Mouse (Mus musculus): ENCODE results near the gene Erv3. TPM values are rescaled to one million over a fixed set of nuclear protein-coding genes. Genes with fewer than 3 reads are reported as not detected.

Erv3 gene
- polyA plus RNA-seq, 1 experiment from 2014 or later: not detected

- no peaks in the 10 kb centered on the region for H3K27me3 ChIP-seq (ENCODE audit: control insufficient read depth, insufficient read depth, low read length)
- no peak overlapping the region for H3K4me3 ChIP-seq (ENCODE audit: low read depth, low read length)
- H3K9me3 ChIP-seq (ENCODE audit: control insufficient read depth, low read length): no peaks in the 10 kb centered on the region
- no peak overlapping the region for H3K27ac ChIP-seq (ENCODE audit: low read depth, low read length)
- H3K4me1 ChIP-seq (ENCODE audit: control insufficient read depth, insufficient read depth, low read length): no peaks in the 10 kb centered on the region
- ATAC-seq (ENCODE audit: insufficient read depth, low FRiP score, low TSS enrichment): no peak
- no peaks in the 10 kb centered on the region for H3K36me3 ChIP-seq (ENCODE audit: control insufficient read depth, insufficient read depth, low read length)
- no peak for DNase-seq (ENCODE audit: low spot score)
- 37% methylated on average over 7 of the region's 7 CpGs for WGBS
- H3K9ac ChIP-seq (ENCODE audit: low read length): no peak overlapping the region
- no peak overlapping the region for H3K4me2 ChIP-seq (ENCODE audit: low read depth)
Measured at GRCm38 (mm10) chr2:131808856-131809255, 50.7 kb downstream of the Erv3 start.

- no peaks in the 10 kb centered on the region for H3K9me3 ChIP-seq (ENCODE audit: control insufficient read depth, low read length)
- no peaks in the 10 kb centered on the region for H3K4me1 ChIP-seq (ENCODE audit: control insufficient read depth, insufficient read depth, low read length)
- H3K4me2 ChIP-seq (ENCODE audit: low read depth): no peak overlapping the region
- no peak overlapping the region for H3K4me3 ChIP-seq (ENCODE audit: low read depth, low read length)
- WGBS: 63% methylated on average over 11 of the region's 11 CpGs
- H3K27ac ChIP-seq (ENCODE audit: low read depth, low read length): no peak overlapping the region
- no peak for DNase-seq (ENCODE audit: low spot score)
- no peak overlapping the region for H3K9ac ChIP-seq (ENCODE audit: low read length)
- H3K27me3 ChIP-seq (ENCODE audit: control insufficient read depth, insufficient read depth, low read length): no peaks in the 10 kb centered on the region
- H3K36me3 ChIP-seq (ENCODE audit: control insufficient read depth, insufficient read depth, low read length): no peaks in the 10 kb centered on the region
- no peak for ATAC-seq (ENCODE audit: insufficient read depth, low FRiP score, low TSS enrichment)
Measured at GRCm38 (mm10) chr2:131807660-131808059, 51.9 kb downstream of the Erv3 start.

GRCm38 (mm10) chr2:131806863-131807262, 52.7 kb downstream of the Erv3 start:
- no peaks in the 10 kb centered on the region for H3K36me3 ChIP-seq (ENCODE audit: control insufficient read depth, insufficient read depth, low read length)
- DNase-seq (ENCODE audit: low spot score): no peak

GRCm38 (mm10) chr2:131805306-131805705, 54.2 kb downstream of the Erv3 start:
- no peak for DNase-seq (ENCODE audit: low spot score)
- Histone ChIP-seq H3K27me3 (ENCODE audit: control insufficient read depth, insufficient read depth, low read length) (no peaks in the 10 kb centered on the region), H3K4me1 (ENCODE audit: control insufficient read depth, insufficient read depth, low read length) (no peaks in the 10 kb centered on the region), H3K36me3 (ENCODE audit: control insufficient read depth, insufficient read depth, low read length) (no peaks in the 10 kb centered on the region), H3K9ac (ENCODE audit: low read length) (no peak overlapping the region), H3K27ac (ENCODE audit: low read depth, low read length) (no peak overlapping the region), H3K4me2 (ENCODE audit: low read depth) (no peak overlapping the region), H3K9me3 (ENCODE audit: control insufficient read depth, low read length) (no peaks in the 10 kb centered on the region), H3K4me3 (ENCODE audit: low read depth, low read length) (no peak overlapping the region)
- ATAC-seq (ENCODE audit: insufficient read depth, low FRiP score, low TSS enrichment): no peak
- WGBS: 70% methylated on average over 1 of the region's 1 CpGs

More at GRCm38 (mm10) chr2:131806863-131807262, 52.7 kb downstream of the Erv3 start:
- no peaks in the 10 kb centered on the region for H3K27me3 ChIP-seq (ENCODE audit: control insufficient read depth, insufficient read depth, low read length)
- ATAC-seq (ENCODE audit: insufficient read depth, low FRiP score, low TSS enrichment): no peak
- no peak overlapping the region for H3K4me3 ChIP-seq (ENCODE audit: low read depth, low read length)
- no peak overlapping the region for H3K27ac ChIP-seq (ENCODE audit: low read depth, low read length)
- no peak overlapping the region for H3K9ac ChIP-seq (ENCODE audit: low read length)
- no peak overlapping the region for H3K4me2 ChIP-seq (ENCODE audit: low read depth)
- H3K4me1 ChIP-seq (ENCODE audit: control insufficient read depth, insufficient read depth, low read length): no peaks in the 10 kb centered on the region
- H3K9me3 ChIP-seq (ENCODE audit: control insufficient read depth, low read length): no peaks in the 10 kb centered on the region
- WGBS: 76% methylated on average over 7 of the region's 7 CpGs

- no peaks in the 10 kb centered on the region for H3K9me3 ChIP-seq (ENCODE audit: control insufficient read depth, low read length)
- no peak for ATAC-seq (ENCODE audit: insufficient read depth, low FRiP score, low TSS enrichment)
- H3K4me1 ChIP-seq (ENCODE audit: control insufficient read depth, insufficient read depth, low read length): no peaks in the 10 kb centered on the region
- H3K4me3 ChIP-seq (ENCODE audit: low read depth, low read length): no peak overlapping the region
- no peak overlapping the region for H3K9ac ChIP-seq (ENCODE audit: low read length)
- 88% methylated on average over 3 of the region's 3 CpGs for WGBS
- no peak overlapping the region for H3K27ac ChIP-seq (ENCODE audit: low read depth, low read length)
- DNase-seq (ENCODE audit: low spot score): no peak
- no peak overlapping the region for H3K4me2 ChIP-seq (ENCODE audit: low read depth)
- no peaks in the 10 kb centered on the region for H3K27me3 ChIP-seq (ENCODE audit: control insufficient read depth, insufficient read depth, low read length)
- H3K36me3 ChIP-seq (ENCODE audit: control insufficient read depth, insufficient read depth, low read length): no peaks in the 10 kb centered on the region
Measured at GRCm38 (mm10) chr2:131803801-131804200, 55.7 kb downstream of the Erv3 start.

Other genes with a start within 250 kb of the Erv3 start
- 31.7 and 33.1 TPM in 2 replicates for gene Prnp, start 50.2 kb upstream of the Erv3 start, polyA plus RNA-seq (2014; fragmentation: Nextera tagmentation; extraction: Ambion mirVana)
- gene Prn, start 50.2 kb upstream of the Erv3 start, polyA plus RNA-seq (2014; fragmentation: Nextera tagmentation; extraction: Ambion mirVana): 0.62 TPM in 1 of 2 replicates, not detected in the other
- 6.2 and 8.5 TPM in 2 replicates for gene Prnd, start 91.1 kb upstream of the Erv3 start, polyA plus RNA-seq (2014; fragmentation: Nextera tagmentation; extraction: Ambion mirVana)
- 26.0 and 27.8 TPM in 2 replicates for gene Rassf2, start 170.5 kb upstream of the Erv3 start, polyA plus RNA-seq (2014; fragmentation: Nextera tagmentation; extraction: Ambion mirVana)